Mouse (Mus musculus): Measurements from ENCODE around the gene Tas2r144.
A peak's percentile ranks its signal among the peaks of the same experiment; 100 is the strongest.

DNA sequence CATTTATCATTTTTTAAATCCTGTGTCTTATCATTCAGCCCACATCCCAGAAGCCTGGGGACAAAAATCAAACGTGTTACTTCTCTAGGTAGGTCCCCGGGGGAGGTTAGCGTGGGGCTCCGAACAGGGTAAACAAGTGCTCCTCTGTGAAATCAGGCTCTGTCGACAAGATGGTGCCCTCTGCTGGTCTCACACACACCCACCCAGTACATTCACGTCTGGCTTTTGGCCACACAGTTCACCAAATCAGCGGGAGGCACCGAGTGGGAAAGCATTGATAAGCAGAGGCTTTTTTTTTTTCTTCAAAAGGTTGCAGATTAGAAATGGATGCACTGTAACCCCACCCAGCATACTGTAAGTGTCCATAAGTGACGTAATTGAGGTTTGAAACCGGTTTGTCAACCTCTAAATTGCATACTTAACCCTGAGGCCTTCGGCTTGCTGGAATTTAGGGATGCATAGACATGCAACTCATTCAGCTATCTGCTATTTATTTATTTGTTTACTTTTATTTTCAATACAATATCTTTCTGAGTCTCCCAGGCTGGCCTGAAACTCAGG is 42.3 kb downstream of the Tas2r144 start:
- TF ChIP-seq EP300 (IDR thresholded peaks at IDR 0.05; ENCODE audit: low read depth), result peak; percentile 71
- peak; percentile 79 for TF ChIP-seq CTCF (IDR thresholded peaks at IDR 0.05; ENCODE audit: low read depth)
